Mouse (Mus musculus) myocyte (in vitro differentiated cells): Measurements from ENCODE around the gene Il34.
"Not testable (repeated sequence)": the region's sequence is repeated elsewhere in the genome, so short reads cannot be mapped to it uniquely, and the experiment has no call there.

Source experiments
- E2F4 ChIP-seq: IDR thresholded peaks from one replicate; pipeline ENCODE4 v1.6.1; 2011; ENCODE audit warnings: mild to moderate bottlenecking, control low read depth, moderate library complexity; ENCODE audit not compliant: insufficient read depth
- MAX ChIP-seq: IDR thresholded peaks from one replicate; pipeline ENCODE4 v1.6.1; 2011; ENCODE audit warnings: low read depth, mild to moderate bottlenecking, control low read depth
- POLR2A ChIP-seq: IDR thresholded peaks from one replicate; pipeline ENCODE4 v1.6.1; 2011; ENCODE audit warnings: low read depth, mild to moderate bottlenecking, control low read depth, moderate library complexity; ENCODE audit not compliant: insufficient read length
- POLR2AphosphoS2 ChIP-seq: IDR thresholded peaks from one replicate; pipeline ENCODE4 v1.6.1; 2011; ENCODE audit warnings: low read depth, control low read depth; ENCODE audit not compliant: insufficient read length
- REST ChIP-seq: IDR thresholded peaks from one replicate; pipeline ENCODE4 v1.6.1; 2011; ENCODE audit warnings: mild to moderate bottlenecking, control low read depth, moderate library complexity; ENCODE audit not compliant: insufficient read depth, insufficient read length
- USF1 ChIP-seq: IDR thresholded peaks from one replicate; pipeline ENCODE4 v1.6.1; 2011; ENCODE audit warnings: low read depth, mild to moderate bottlenecking, control low read depth, moderate library complexity

- TF ChIP-seq E2F4, POLR2A, REST, POLR2AphosphoS2, USF1, MAX: not testable (repeated sequence)
These were observed 19.2 kb downstream of the Il34 start for GRCm38 (mm10) chr8:110786501-110786900.
